Mouse (Mus musculus): Measurements from ENCODE around the gene Sulf2. TPM values are rescaled to one million over a fixed set of nuclear protein-coding genes. Genes with fewer than 3 reads are reported as not detected.
"Not testable (repeated sequence)": the region's sequence is repeated elsewhere in the genome, so short reads cannot be mapped to it uniquely, and the experiment has no call there.

Gene Sulf2
- polyA plus RNA-seq, 1 experiment = 234 TPM

DNA sequence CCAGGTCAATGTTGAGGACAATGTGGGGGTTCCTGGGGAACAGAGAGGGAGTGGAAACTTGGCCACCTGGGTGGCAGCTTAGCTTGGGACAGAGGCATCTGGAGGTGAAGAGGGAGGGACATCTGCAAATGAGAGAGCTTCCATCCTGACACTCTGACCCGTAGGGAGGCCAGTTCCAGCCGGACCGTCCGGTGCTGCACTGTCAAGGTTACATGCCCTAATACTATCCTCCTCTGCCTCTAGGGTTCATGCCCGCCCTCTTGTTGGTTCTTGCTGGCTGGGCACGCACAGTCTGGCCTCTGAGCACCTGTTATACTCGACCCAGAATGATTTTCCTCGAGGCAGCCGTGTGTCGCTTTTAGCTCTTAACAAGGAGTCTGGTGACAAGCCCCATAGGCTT is 69.7 kb downstream of the Sulf2 start:
- H3K4me1 ChIP-seq (ENCODE audit: control insufficient read depth, insufficient read depth, low read length) = peaks cover 3% of the 10 kb centered on the region; the same call in 1 of the 2 replicates
- H3K4me3 ChIP-seq (ENCODE audit: insufficient read depth, low read length) = no peak overlapping the region
- no peak for TF ChIP-seq CTCF (IDR thresholded peaks at IDR 0.05; ENCODE audit: borderline replicate concordance, insufficient read depth, low read length)
- no peak for TF ChIP-seq POLR2A (IDR thresholded peaks at IDR 0.05; ENCODE audit: low read depth, low read length)
- H3K27ac ChIP-seq (ENCODE audit: insufficient read depth, low read length) = no peak overlapping the region

DNA sequence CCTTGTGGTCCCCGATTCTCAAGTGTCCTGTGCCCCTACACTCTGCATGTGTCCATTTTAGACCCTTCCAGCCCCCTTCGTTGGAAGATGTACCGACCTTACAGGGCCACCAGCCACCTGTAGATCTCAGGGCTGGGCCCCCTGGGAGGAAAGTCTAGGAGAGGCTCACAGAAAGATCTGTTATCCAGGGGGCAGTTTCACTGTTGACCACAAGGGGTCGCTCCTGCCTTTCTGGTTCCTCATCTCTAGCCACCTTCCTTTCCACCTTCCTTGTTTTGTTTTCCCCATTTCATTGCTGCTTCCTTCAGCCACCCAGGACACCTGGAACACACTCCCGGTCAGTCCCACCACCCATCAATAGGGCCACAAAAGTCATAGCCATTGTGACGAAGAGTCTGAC is 70.5 kb downstream of the Sulf2 start:
- H3K4me1 ChIP-seq (ENCODE audit: control insufficient read depth, insufficient read depth, low read length); H3K4me3 ChIP-seq (ENCODE audit: insufficient read depth, low read length); H3K27ac ChIP-seq (ENCODE audit: insufficient read depth, low read length): not testable (repeated sequence)
- peak; percentile 61; the same call in 1 of the 2 replicates for TF ChIP-seq CTCF (IDR thresholded peaks at IDR 0.05; ENCODE audit: borderline replicate concordance, insufficient read depth, low read length)

DNA sequence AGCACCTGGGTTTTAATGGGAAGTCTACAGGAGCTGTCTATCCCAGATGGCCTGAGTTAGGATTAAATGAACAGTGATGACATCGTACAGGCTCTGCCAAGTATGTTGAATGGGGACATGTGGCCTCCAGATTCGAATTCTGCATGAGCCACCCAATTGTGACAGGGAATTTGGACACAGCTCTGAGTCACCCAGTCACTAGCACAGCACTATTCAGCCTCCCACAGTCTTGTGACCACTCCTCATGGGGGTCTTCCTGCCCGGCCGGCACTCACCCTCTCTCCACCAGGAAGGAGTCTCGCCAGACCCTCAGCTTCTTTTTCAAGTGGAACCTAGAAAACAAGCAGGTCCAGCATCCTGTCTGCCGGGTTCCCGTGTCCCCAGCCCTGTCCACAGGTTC is 71.4 kb downstream of the Sulf2 start:
- TF ChIP-seq CTCF (IDR thresholded peaks at IDR 0.05; ENCODE audit: borderline replicate concordance, insufficient read depth, low read length) = no peak
- Histone ChIP-seq H3K27ac (ENCODE audit: insufficient read depth, low read length) (no peak overlapping the region), H3K4me1 (ENCODE audit: control insufficient read depth, insufficient read depth, low read length) (peaks cover 3% of the 10 kb centered on the region), H3K4me3 (ENCODE audit: insufficient read depth, low read length) (no peak overlapping the region)

DNA sequence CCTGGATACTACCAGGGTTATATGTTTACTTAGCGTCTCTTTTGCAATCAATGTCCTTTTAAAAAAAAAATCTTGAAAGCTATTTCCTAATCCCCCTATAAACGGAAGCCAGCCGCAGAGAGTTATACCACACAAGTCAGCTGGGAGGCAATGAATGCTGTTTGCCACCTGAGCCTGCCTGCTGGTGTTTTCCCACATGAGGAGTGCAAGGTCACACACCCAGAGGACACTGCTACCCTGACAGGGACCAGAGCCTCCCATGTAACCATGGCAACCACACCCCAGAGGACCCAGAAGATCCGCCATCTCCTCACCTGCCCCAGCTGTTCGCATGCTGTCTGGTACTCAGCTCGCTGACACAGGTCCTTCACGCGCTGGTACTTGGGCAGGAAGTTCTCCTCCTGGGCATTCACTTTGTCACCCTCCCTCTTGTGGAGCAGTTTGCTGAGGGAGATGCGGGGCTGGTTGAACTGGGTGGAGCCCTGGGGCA is 71.9 kb downstream of the Sulf2 start:
- no peak overlapping the region for H3K4me3 ChIP-seq (ENCODE audit: insufficient read depth, low read length)
- TF ChIP-seq CTCF (IDR thresholded peaks at IDR 0.05; ENCODE audit: borderline replicate concordance, insufficient read depth, low read length) (no peak), POLR2A (IDR thresholded peaks at IDR 0.05; ENCODE audit: low read depth, low read length) (no peak)
- peaks cover 3% of the 10 kb centered on the region for H3K4me1 ChIP-seq (ENCODE audit: control insufficient read depth, insufficient read depth, low read length)
- H3K27ac ChIP-seq (ENCODE audit: insufficient read depth, low read length) = no peak overlapping the region

DNA sequence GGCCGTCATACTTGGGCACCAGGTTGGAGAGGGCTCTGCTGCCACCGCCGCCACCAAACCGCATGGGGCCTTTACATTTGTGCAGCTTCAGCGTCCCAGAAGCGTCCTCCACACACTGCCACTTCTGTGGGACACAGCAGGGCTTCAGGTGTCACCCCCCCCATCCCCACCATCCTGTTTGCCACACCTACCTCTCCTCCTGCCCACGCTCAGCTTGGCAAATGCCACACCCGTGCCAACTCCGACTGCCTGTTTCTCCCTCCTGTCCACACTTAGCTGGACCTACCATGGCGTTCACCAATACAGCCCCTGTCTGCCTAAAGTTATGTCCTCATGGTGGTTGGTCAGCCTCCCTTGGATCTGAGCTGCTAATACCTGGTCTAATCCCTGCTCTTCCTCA is 72.8 kb downstream of the Sulf2 start:
- Histone ChIP-seq H3K4me3 (ENCODE audit: insufficient read depth, low read length) (no peak overlapping the region), H3K27ac (ENCODE audit: insufficient read depth, low read length) (no peak overlapping the region), H3K4me1 (ENCODE audit: control insufficient read depth, insufficient read depth, low read length) (peaks cover 3% of the 10 kb centered on the region)
- TF ChIP-seq CTCF (IDR thresholded peaks at IDR 0.05; ENCODE audit: borderline replicate concordance, insufficient read depth, low read length) = no peak
- TF ChIP-seq POLR2A (IDR thresholded peaks at IDR 0.05; ENCODE audit: low read depth, low read length) = no peak

DNA sequence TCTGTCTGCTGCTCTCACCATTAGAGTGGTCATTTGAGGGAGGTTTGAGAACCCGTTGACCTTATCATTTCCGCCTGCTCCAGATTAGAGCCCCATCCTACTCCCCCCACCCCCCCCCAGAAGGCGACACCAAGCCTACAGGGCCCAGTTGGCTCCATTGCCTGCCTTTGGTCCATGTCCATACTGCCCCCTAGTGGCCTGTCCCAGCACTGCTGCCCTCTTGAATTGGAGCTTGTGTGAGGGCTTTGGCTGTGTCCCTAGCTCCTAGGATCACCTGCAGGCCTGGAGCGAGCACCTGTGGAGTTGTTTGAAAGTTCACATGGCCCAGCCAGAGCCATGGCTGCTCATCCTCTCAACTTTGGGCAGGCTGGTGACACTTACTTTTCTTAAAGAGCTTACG is 73.3 kb downstream of the Sulf2 start:
- H3K27ac ChIP-seq (ENCODE audit: insufficient read depth, low read length) = no peak overlapping the region
- TF ChIP-seq POLR2A (IDR thresholded peaks at IDR 0.05; ENCODE audit: low read depth, low read length) (no peak), CTCF (IDR thresholded peaks at IDR 0.05; ENCODE audit: borderline replicate concordance, insufficient read depth, low read length) (peak; percentile 80; the same call in 1 of the 2 replicates)
- H3K4me1 ChIP-seq (ENCODE audit: control insufficient read depth, insufficient read depth, low read length) = peaks cover 3% of the 10 kb centered on the region
- no peak overlapping the region for H3K4me3 ChIP-seq (ENCODE audit: insufficient read depth, low read length)

DNA sequence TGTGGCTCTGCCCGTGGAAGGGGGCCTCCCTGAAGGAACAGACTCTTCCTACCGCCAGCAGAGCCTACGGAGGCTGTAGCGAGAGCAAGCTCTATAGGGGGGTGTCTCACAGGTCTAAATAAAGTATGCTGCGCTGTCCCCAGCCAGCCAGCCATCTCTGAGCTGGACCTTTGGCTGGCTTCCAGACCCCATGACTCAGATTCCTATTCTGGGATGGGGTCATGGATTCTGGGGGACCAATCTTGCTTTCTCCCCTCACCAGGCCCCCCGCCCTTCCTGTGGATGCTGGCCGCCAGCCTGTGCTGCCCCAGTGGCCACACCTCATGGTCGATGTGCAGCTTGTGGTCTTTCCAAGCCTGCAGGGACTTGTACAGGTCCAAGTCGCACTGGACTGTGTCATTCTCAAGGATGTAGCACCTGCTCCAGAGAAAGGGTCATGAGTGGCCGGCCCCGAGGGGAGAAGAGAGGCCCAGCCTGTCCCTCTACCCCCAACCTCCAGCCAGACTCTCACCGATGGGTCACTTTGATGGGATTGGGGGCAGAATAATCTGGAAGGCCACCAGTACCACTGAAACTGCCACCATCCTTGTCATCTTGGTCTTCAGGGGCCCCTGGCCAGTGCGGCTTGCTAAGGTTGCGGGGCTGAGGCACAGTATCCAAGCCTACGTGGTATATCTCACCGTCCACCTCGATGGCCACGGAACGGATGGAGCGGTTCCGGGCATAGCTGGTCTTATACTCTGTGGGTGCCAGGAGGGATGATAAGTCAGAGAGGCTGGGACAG is 74.3 kb downstream of the Sulf2 start:
- TF ChIP-seq CTCF (IDR thresholded peaks at IDR 0.05; ENCODE audit: borderline replicate concordance, insufficient read depth, low read length) = no peak
- H3K4me3 ChIP-seq (ENCODE audit: insufficient read depth, low read length) = no peak overlapping the region
- peaks cover 3% of the 10 kb centered on the region for H3K4me1 ChIP-seq (ENCODE audit: control insufficient read depth, insufficient read depth, low read length)
- peak overlapping the region; percentile 39 for H3K27ac ChIP-seq (ENCODE audit: insufficient read depth, low read length)

DNA sequence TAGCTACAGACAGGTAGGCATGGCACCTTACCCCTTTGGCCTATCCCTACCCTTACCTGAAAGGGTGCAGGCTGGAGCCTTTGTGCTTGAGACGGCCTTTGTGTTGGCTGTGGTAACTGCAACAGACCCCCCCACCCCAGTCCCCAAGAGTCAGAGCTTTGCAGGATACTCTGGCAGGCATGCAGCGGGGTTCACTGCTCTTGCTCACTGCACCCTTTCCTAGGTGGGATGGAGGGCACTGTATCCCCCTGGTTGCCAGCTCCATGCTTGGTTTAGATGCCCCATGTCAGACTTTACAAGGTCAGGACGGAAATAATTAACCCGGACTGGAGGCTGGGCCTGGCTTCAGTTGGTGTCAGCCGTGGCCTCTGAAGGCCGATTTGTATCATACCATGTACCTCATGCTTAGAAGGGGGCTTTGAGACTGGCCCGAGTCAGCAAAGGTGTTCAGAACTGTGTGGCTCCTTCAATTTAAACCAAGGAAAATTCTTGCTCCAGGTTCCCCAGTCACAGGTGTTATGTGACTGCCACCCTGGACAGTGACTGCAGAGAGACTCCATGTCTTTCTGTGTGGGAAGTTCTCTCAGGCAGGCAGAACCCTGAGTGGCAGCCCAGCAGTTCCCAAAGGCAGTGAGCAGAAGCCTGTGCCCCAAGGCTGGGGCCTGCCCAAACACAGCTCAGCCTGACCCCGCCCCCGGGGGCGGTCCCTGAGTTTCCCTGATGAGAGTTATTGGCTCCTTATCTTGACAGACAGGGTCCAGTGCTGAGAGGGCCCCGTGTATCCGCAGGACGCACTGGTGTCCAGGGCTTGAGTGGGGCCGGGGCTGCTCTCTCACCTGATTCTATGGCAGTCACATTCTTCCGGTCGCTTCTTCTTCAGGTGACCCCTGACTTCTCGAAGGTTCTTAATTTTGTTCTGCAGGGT is 75.2 kb downstream of the Sulf2 start:
- H3K4me1 ChIP-seq (ENCODE audit: control insufficient read depth, insufficient read depth, low read length) = peaks cover 3% of the 10 kb centered on the region
- TF ChIP-seq POLR2A (IDR thresholded peaks at IDR 0.05; ENCODE audit: low read depth, low read length) (peak; percentile 41; the same call in 1 of the 2 replicates), CTCF (IDR thresholded peaks at IDR 0.05; ENCODE audit: borderline replicate concordance, insufficient read depth, low read length) (no peak)
- no peak overlapping the region for H3K4me3 ChIP-seq (ENCODE audit: insufficient read depth, low read length)
- H3K27ac ChIP-seq (ENCODE audit: insufficient read depth, low read length) = peak overlapping the region; percentile 39

DNA sequence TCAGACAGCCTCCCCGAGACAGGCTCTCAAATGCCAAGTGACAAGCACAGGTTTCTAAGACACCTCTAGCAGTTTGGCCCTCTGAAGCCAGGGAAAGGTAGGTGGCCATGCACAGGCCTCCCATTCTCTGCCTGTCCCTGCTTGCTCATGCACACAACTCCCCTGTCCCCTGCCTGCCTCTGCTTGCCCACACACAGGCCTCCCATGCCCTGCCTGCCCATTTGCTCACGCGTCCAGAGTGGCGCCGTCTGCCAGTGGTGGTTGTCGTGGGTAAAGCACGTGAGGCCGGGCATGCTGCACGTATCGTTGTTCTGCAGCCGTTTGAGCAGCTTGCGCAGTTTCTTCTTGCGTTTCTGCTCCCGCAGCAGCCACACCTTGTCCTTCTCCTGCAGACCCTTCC is 76.2 kb downstream of the Sulf2 start:
- H3K4me1 ChIP-seq (ENCODE audit: control insufficient read depth, insufficient read depth, low read length) = peaks cover 3% of the 10 kb centered on the region

DNA sequence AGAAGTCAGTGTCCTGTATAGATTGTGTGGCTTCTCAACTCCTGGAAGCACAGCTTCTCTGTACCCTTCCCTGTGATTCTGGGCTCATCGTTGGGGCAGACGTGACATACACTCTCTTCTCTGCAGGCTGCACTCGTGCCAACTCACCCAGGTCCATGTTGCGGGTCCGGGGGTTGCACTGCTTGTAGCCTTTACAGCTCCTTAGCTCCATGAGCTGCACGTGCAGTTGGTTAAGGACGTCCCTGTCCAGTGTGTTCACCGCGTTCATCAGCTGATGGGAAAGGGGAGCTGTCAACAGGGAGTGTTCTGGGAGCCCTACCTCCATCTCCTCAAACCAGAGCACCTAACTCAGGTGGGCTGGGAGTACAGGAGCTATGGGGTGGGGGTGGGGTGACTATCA is 78.1 kb downstream of the Sulf2 start:
- no peak overlapping the region for H3K27ac ChIP-seq (ENCODE audit: insufficient read depth, low read length)
- TF ChIP-seq CTCF (IDR thresholded peaks at IDR 0.05; ENCODE audit: borderline replicate concordance, insufficient read depth, low read length) = no peak
- no peak for TF ChIP-seq POLR2A (IDR thresholded peaks at IDR 0.05; ENCODE audit: low read depth, low read length)
- no peak overlapping the region for H3K4me3 ChIP-seq (ENCODE audit: insufficient read depth, low read length)
- H3K4me1 ChIP-seq (ENCODE audit: control insufficient read depth, insufficient read depth, low read length) = peaks cover 6% of the 10 kb centered on the region

More for the DNA sequence above, 76.2 kb downstream of the Sulf2 start:
- Histone ChIP-seq H3K4me3 (ENCODE audit: insufficient read depth, low read length) (no peak overlapping the region), H3K27ac (ENCODE audit: insufficient read depth, low read length) (no peak overlapping the region)
- TF ChIP-seq CTCF (IDR thresholded peaks at IDR 0.05; ENCODE audit: borderline replicate concordance, insufficient read depth, low read length) (no peak), POLR2A (IDR thresholded peaks at IDR 0.05; ENCODE audit: low read depth, low read length) (no peak)
